Mouse (Mus musculus): Measurements from ENCODE around the gene N4bp2. TPM values are rescaled to one million over a fixed set of nuclear protein-coding genes. Genes with fewer than 3 reads are reported as not detected.
"Not testable (repeated sequence)": the region's sequence is repeated elsewhere in the genome, so short reads cannot be mapped to it uniquely, and the experiment has no call there.

N4bp2 gene
- polyA plus RNA-seq, 1 experiment from 2014 or later = 7.8 TPM

DNA sequence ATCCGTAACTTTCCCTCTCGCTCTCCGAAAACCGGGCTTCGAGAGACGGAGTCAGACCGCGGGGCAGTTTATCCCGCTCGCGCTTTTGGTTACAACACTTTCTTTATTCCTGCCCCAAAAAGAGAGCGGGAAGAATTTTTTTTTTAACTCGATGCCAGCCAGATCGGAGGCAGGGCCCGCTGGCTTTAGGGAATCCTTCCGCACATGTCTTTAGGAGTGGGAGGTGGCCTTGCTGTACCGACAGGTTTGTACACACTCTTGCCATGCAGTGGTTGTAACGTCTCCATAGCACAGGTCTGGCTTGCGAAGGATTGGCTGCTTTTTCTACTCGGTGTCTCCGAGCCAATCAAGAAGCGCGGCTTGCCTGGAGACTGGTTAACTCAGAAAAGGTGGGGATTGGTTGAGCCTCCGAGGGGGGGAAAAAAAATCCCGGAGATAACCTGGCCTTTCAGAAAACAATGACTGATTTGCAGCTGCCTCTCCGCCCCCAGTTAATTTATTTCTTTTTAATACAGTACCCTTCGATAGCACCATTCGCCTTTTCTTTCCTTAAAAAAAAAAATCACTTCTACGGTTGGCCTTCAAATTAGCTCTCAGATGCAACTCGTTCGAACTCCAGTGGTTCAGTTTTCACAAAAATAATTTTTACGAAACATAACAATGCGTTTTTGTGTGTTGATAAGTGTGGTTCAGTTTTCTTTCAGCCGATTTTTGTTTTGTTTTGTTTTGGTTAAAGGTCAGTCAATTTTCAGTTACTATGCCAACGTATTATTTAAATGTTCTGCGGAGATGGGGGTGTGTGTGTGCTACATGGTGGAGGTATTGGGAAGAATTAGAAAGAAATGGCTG is 1.7 kb downstream of the N4bp2 start:
- no peaks in the 10 kb centered on the region for H3K36me3 ChIP-seq (replicated peaks)
- WGBS (ENCODE audit: insufficient replicate concordance) = 6% methylated on average over 36 of the region's 36 CpGs
- H3K4me2 ChIP-seq = peak overlapping the region; percentile 94
- no peaks in the 10 kb centered on the region for H3K27me3 ChIP-seq
- peak overlapping the region; percentile 99 for H3K27ac ChIP-seq (replicated peaks)
- peak; percentile 82 for ATAC-seq (ENCODE audit: insufficient read depth)
- peak overlapping the region; percentile 98 for H3K9ac ChIP-seq
- H3K4me3 ChIP-seq (replicated peaks) = peak overlapping the region; percentile 82
- H3K9me3 ChIP-seq (replicated peaks) = no peaks in the 10 kb centered on the region
- peaks cover 29% of the 10 kb centered on the region for H3K4me1 ChIP-seq (replicated peaks)

- H3K27ac ChIP-seq (replicated peaks) = no peak overlapping the region
- peak overlapping the region; percentile 82 for H3K4me3 ChIP-seq (replicated peaks)
- peak overlapping the region; percentile 94 for H3K4me2 ChIP-seq
- H3K9ac ChIP-seq = 0 out of 2 replicates have a peak overlapping the region, but pooled peaks have one; percentile 98
- no peaks in the 10 kb centered on the region for H3K27me3 ChIP-seq
- no peaks in the 10 kb centered on the region for H3K36me3 ChIP-seq (replicated peaks)
- no peaks in the 10 kb centered on the region for H3K9me3 ChIP-seq (replicated peaks)
- no peak for ATAC-seq (ENCODE audit: insufficient read depth)
- 56% methylated on average over 5 of the region's 5 CpGs for WGBS (ENCODE audit: insufficient replicate concordance)
- H3K4me1 ChIP-seq (replicated peaks) = peaks cover 27% of the 10 kb centered on the region
These were observed 2.3 kb downstream of the N4bp2 start for GRCm38 (mm10) chr5:65765635-65765911.

DNA sequence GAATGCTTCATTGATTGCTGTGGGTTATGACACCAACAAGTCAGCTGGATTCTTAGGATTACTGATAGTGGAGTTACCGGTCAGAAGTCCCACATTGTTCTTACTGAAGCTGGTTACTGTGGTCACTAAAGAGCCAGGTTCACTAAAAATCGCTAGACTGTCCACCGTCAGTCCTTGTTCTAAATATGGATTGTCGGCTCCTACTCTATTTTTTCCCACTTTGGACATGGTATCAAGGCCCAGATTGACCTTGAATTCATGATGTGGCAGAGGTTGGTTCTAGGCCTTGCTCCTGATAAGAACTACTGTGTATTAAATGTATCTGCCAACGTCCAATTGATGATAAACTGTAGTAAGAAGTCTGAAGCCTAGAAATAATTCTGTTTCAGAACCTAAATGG is 4.7 kb downstream of the N4bp2 start:
- peaks cover 11% of the 10 kb centered on the region for H3K4me1 ChIP-seq (replicated peaks)
- ATAC-seq (ENCODE audit: insufficient read depth) = no peak
- H3K27ac ChIP-seq (replicated peaks) = no peak overlapping the region
- no peak overlapping the region for H3K4me3 ChIP-seq (replicated peaks)
- no peak overlapping the region for H3K4me2 ChIP-seq
- no peak overlapping the region for H3K9ac ChIP-seq
- no peaks in the 10 kb centered on the region for H3K9me3 ChIP-seq (replicated peaks)
- H3K36me3 ChIP-seq (replicated peaks) = peaks cover 9% of the 10 kb centered on the region; the same call in 1 of the 2 replicates
- no peaks in the 10 kb centered on the region for H3K27me3 ChIP-seq
- 77% methylated on average over 5 of the region's 5 CpGs for WGBS (ENCODE audit: insufficient replicate concordance)

GRCm38 (mm10) chr5:65770065-65770464 is 6.7 kb downstream of the N4bp2 start:
- Histone ChIP-seq H3K27ac (replicated peaks) (no peak overlapping the region), H3K9ac (no peak overlapping the region), H3K9me3 (replicated peaks) (no peaks in the 10 kb centered on the region), H3K27me3 (no peaks in the 10 kb centered on the region), H3K4me2 (no peak overlapping the region), H3K4me3 (replicated peaks) (no peak overlapping the region), H3K36me3 (replicated peaks) (peaks cover 13% of the 10 kb centered on the region; the same call in 1 of the 2 replicates), H3K4me1 (replicated peaks) (peaks cover 10% of the 10 kb centered on the region)
- WGBS (ENCODE audit: insufficient replicate concordance) = 90% methylated on average over 7 of the region's 7 CpGs
- ATAC-seq (ENCODE audit: insufficient read depth) = no peak

DNA sequence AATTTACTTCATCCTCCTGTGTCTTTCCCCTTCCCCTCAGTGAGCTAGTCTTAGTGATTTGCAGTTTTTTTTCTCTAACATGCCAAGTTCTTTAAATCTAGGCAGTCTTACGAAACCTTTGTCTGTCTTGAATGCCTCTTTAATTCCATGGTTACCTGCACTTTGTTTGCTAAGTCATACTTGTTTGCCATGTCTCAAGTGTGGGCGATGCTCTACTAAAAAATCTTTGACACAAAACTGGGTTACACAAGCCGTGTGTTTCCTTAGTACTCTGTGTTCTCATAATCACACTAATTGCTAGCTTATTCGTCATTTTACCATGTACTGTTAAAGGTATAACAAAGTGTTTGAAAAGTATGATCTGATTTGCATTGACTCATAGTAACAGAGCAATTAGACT is 7.2 kb downstream of the N4bp2 start:
- Histone ChIP-seq H3K4me2 (no peak overlapping the region), H3K9me3 (replicated peaks) (no peaks in the 10 kb centered on the region), H3K27ac (replicated peaks) (no peak overlapping the region), H3K4me3 (replicated peaks) (no peak overlapping the region), H3K27me3 (no peaks in the 10 kb centered on the region), H3K9ac (no peak overlapping the region), H3K4me1 (replicated peaks) (peaks cover 6% of the 10 kb centered on the region), H3K36me3 (replicated peaks) (peaks cover 14% of the 10 kb centered on the region)
- 77% methylated on average over 4 of the region's 4 CpGs for WGBS (ENCODE audit: insufficient replicate concordance)
- no peak for ATAC-seq (ENCODE audit: insufficient read depth)

GRCm38 (mm10) chr5:65773957-65774356 is 10.6 kb downstream of the N4bp2 start:
- not testable (repeated sequence) for H3K4me1 ChIP-seq (replicated peaks); H3K27me3 ChIP-seq; H3K27ac ChIP-seq (replicated peaks); H3K4me2 ChIP-seq; H3K9me3 ChIP-seq (replicated peaks); ATAC-seq (ENCODE audit: insufficient read depth); H3K4me3 ChIP-seq (replicated peaks); H3K9ac ChIP-seq
- WGBS (ENCODE audit: insufficient replicate concordance) = 87% methylated on average over 3 of the region's 3 CpGs
- H3K36me3 ChIP-seq (replicated peaks) = peaks cover 37% of the 10 kb centered on the region

- Histone ChIP-seq H3K36me3 (replicated peaks) (peaks cover 45% of the 10 kb centered on the region), H3K4me2 (no peak overlapping the region), H3K9me3 (replicated peaks) (no peaks in the 10 kb centered on the region), H3K9ac (no peak overlapping the region), H3K27me3 (no peaks in the 10 kb centered on the region), H3K4me1 (replicated peaks) (no peaks in the 10 kb centered on the region), H3K27ac (replicated peaks) (no peak overlapping the region), H3K4me3 (replicated peaks) (no peak overlapping the region)
- ATAC-seq (ENCODE audit: insufficient read depth) = no peak
- WGBS (ENCODE audit: insufficient replicate concordance) = 84% methylated on average over 4 of the region's 4 CpGs
These were observed 12.8 kb downstream of the N4bp2 start for GRCm38 (mm10) chr5:65776166-65776565.

- ATAC-seq (ENCODE audit: insufficient read depth) = no peak
- Histone ChIP-seq H3K36me3 (replicated peaks) (peaks cover 46% of the 10 kb centered on the region), H3K4me1 (replicated peaks) (no peaks in the 10 kb centered on the region), H3K9ac (no peak overlapping the region), H3K4me3 (replicated peaks) (no peak overlapping the region), H3K27me3 (no peaks in the 10 kb centered on the region), H3K4me2 (no peak overlapping the region), H3K9me3 (replicated peaks) (no peaks in the 10 kb centered on the region), H3K27ac (replicated peaks) (no peak overlapping the region)
- WGBS (ENCODE audit: insufficient replicate concordance) = 84% methylated on average over 3 of the region's 3 CpGs
These were observed 13.6 kb downstream of the N4bp2 start for GRCm38 (mm10) chr5:65776907-65777306.

DNA sequence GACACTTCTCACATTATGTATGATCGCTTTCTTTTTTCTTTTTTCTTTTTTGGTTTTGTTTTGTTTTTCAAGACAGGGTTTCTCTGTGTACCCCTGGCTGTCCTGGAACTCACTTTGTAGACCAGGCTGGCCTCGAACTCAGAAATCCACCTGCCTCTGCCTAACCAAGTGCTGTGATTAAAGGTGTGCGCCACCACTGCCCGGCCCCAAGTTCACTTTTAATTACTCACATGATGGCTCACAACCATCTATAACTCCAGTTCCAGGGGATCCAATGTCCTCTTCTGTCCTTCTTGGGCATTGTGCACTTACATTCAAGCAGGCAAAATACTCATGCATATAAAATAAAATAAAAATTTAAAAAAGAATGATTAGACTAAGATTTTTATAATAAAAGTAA is 15.7 kb downstream of the N4bp2 start:
- H3K9me3 ChIP-seq (replicated peaks); H3K9ac ChIP-seq; H3K27me3 ChIP-seq; ATAC-seq (ENCODE audit: insufficient read depth); H3K4me1 ChIP-seq (replicated peaks); H3K27ac ChIP-seq (replicated peaks); H3K4me3 ChIP-seq (replicated peaks); H3K4me2 ChIP-seq: not testable (repeated sequence)
- WGBS (ENCODE audit: insufficient replicate concordance) = 85% methylated on average over 4 of the region's 4 CpGs
- H3K36me3 ChIP-seq (replicated peaks) = peaks cover 47% of the 10 kb centered on the region

- Histone ChIP-seq H3K27ac (replicated peaks) (no peak overlapping the region), H3K4me2 (no peak overlapping the region), H3K9me3 (replicated peaks) (no peaks in the 10 kb centered on the region), H3K4me1 (replicated peaks) (no peaks in the 10 kb centered on the region), H3K9ac (no peak overlapping the region), H3K36me3 (replicated peaks) (peaks cover 49% of the 10 kb centered on the region), H3K27me3 (no peaks in the 10 kb centered on the region), H3K4me3 (replicated peaks) (no peak overlapping the region)
- 76% methylated on average over 3 of the region's 3 CpGs for WGBS (ENCODE audit: insufficient replicate concordance)
- no peak for ATAC-seq (ENCODE audit: insufficient read depth)
These were observed 16.2 kb downstream of the N4bp2 start for GRCm38 (mm10) chr5:65779401-65780063.

DNA sequence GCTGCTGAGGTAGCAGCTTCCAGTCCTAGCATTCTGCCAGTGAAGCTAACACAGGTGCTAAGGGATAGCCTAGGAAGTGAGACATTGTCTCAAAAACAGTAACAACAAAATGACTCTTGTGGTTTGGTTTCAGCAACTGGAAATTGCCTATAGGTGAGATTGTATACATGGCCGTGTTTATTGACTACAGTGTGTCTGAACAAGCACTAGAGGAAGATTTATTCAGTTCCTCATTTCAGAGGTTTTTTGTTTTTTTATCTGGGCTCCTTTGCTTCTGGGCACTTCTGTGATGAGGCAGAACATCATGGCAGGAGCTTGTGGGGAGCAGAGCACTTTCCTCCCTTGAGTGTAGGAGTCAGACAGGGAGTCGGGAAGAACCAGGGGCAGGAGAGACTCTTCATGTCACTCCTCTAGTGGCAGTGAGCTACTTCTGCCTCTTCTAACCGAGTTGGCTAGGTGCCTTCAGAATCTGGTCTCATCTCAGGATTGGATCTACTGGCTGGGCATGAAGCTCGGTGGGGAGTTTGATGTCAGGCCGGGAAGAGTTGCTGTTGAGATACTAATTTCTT is 17.9 kb downstream of the N4bp2 start:
- H3K36me3 ChIP-seq (replicated peaks) = peaks cover 48% of the 10 kb centered on the region
- no peak overlapping the region for H3K4me2 ChIP-seq
- WGBS (ENCODE audit: insufficient replicate concordance) = 61% methylated on average over 5 of the region's 5 CpGs
- no peaks in the 10 kb centered on the region for H3K27me3 ChIP-seq
- no peak for ATAC-seq (ENCODE audit: insufficient read depth)
- H3K4me3 ChIP-seq (replicated peaks) = no peak overlapping the region
- no peak overlapping the region for H3K27ac ChIP-seq (replicated peaks)
- 0 out of 2 replicates have a peak, but pooled peaks cover 3% of the 10 kb centered on the region for H3K4me1 ChIP-seq (replicated peaks)
- no peaks in the 10 kb centered on the region for H3K9me3 ChIP-seq (replicated peaks)
- no peak overlapping the region for H3K9ac ChIP-seq

Data from liver, embryonic 15.5 days (tissue).